Mouse (Mus musculus) hindbrain, embryonic 16.5 days (tissue): ENCODE results near the gene Ins1. TPM values are rescaled to one million over a fixed set of nuclear protein-coding genes. Genes with fewer than 3 reads are reported as not detected.

ENCODE experiments used
- ATAC-seq: fragments of 200-750 bp; cut with Nextera tagmentation; 2 replicates; pipeline ENCODE4 v1.8.0; 2017; ENCODE audit warnings: moderate TSS enrichment, moderate library complexity
- H3K27ac ChIP-seq: fragments of 300-500 bp; sonication (generic); 2 replicates; pipeline ENCODE4 v1.5.1; 2014; ENCODE audit warnings: low read depth, mild to moderate bottlenecking, control low read depth, low read length, moderate library complexity
- H3K27me3 ChIP-seq: fragments of 300-500 bp; sonication (generic); replicated peaks from 2 replicates; pipeline ENCODE4 v1.6.1; 2014; ENCODE audit warnings: low read length; ENCODE audit not compliant: control insufficient read depth, insufficient read depth
- H3K36me3 ChIP-seq: fragments of 300-500 bp; sonication (generic); 2 replicates; pipeline ENCODE4 v1.6.1; 2014; ENCODE audit warnings: mild to moderate bottlenecking, low read length, moderate library complexity, mixed read lengths; ENCODE audit not compliant: control insufficient read depth, insufficient read depth
- H3K4me1 ChIP-seq: fragments of 300-500 bp; sonication (generic); 2 replicates; pipeline ENCODE4 v1.6.1; 2014; ENCODE audit warnings: low read depth, low read length; ENCODE audit not compliant: control insufficient read depth, insufficient read depth
- H3K4me2 ChIP-seq: fragments of 300-500 bp; sonication (generic); 2 replicates; pipeline ENCODE4 v1.6.1; 2014; ENCODE audit warnings: mild to moderate bottlenecking, low read length, control low read depth, moderate library complexity
- H3K4me3 ChIP-seq: fragments of 300-500 bp; sonication (generic); 2 replicates; pipeline ENCODE4 v1.5.1; 2014; ENCODE audit warnings: mild to moderate bottlenecking, low read length, control low read depth, moderate library complexity
- H3K9ac ChIP-seq: fragments of 300-500 bp; sonication (generic); 2 replicates; pipeline ENCODE4 v1.6.1; 2014; ENCODE audit warnings: low read depth, mild to moderate bottlenecking, control low read depth, low read length, moderate library complexity
- H3K9me3 ChIP-seq: fragments of 300-500 bp; sonication (generic); 2 replicates; pipeline ENCODE4 v1.6.1; 2014; ENCODE audit warnings: mild to moderate bottlenecking, low read length, moderate library complexity; ENCODE audit not compliant: control insufficient read depth
- polyA plus RNA-seq: library from polyadenylated mRNA; unstranded; fragments of >200 nt; fragmentation: Nextera tagmentation; extraction: Ambion mirVana; gene quantifications from 2 replicates; pipeline ENCODE4 v1.2.1, GENCODE M21; 2015

The Ins1 gene
- polyA plus RNA-seq, result not detected in 2 replicates

DNA sequence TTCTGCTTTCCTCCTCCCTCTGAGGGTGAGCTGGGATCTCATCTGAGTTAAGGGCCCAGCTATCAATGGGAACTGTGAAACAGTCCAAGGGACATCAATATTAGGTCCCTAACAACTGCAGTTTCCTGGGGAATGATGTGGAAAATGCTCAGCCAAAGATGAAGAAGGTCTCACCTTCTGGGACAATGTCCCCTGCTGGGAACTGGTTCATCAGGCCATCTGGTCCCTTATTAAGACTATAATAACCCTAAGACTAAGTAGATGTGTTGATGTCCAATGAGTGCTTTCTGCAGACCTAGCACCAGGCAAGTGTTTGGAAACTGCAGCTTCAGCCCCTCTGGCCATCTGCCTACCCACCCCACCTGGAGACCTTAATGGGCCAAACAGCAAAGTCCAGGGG, at the start of gene Ins1:
Gene Ins1 (plus strand): TSS at position 301 of the 400 bp plus-strand sequence.
- Histone ChIP-seq H3K9me3 (no peaks in the 10 kb centered on the region), H3K27ac (no peak within 1 kb of the TSS), H3K9ac (no peak within 1 kb of the TSS), H3K27me3 (no peaks in the 10 kb centered on the region), H3K4me3 (no peak within 1 kb of the TSS), H3K4me1 (no peaks in the 10 kb centered on the region), H3K36me3 (no peaks in the 10 kb centered on the region), H3K4me2 (no peak within 1 kb of the TSS)
- ATAC-seq, result no peak
